25 mouse cellular contexts compared by ENCODE assay signal in the genomic region with DNA sequence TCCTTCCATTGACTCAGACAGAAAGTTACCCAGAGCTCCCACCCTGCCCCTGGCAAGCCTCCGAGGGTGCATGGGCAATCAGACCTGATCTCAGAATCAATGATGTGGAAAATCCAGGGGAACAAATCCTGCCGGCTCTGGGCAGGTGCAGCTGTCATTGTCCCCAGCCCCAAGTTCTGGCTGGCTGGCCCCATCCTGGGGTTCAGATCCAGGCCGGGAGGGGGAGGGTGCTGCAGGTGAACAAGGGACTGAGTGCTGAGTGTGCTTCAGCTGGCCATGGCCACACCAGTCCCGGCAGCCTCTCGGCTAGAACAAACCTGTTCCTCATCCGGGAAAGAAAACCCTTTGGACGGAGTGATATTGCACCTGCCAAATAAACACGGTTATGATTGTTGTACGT. TPM values are rescaled to one million over a fixed set of nuclear protein-coding genes. Genes with fewer than 3 reads are reported as not detected.
DNase-seq lines count a peak whose midpoint lies in the region; ATAC-seq and TF ChIP-seq lines count a peak whose summit lies in the region.
"Had no signal": no experiment of that assay in that cellular context is flagged by ENCODE, and none has a peak within 500 bp of the region (broad histone marks: within the 10 kb centered on the region; RNA-seq: fewer than 3 reads in every experiment).

No protein-coding gene starts in this region.

- H3K4me2 ChIP-seq in kidney, embryonic 14.5 days (replicated peaks; ENCODE audit: low read depth, low read length): no peak overlapping the region
- H3K4me2 ChIP-seq: embryonic facial prominence, embryonic 13.5 days; forebrain, embryonic 13.5 days; hindbrain, embryonic 12.5 days had no signal

- no peak for TF ChIP-seq POLR2A in kidney, adult 2 months (IDR thresholded peaks at IDR 0.05; ENCODE audit: low read depth, low read length)

- no peaks in the 10 kb centered on the region for H3K36me3 ChIP-seq in kidney, adult 2 months (ENCODE audit: control insufficient read depth, insufficient read depth, low read length)
- no peaks in the 10 kb centered on the region for H3K36me3 ChIP-seq in kidney, embryonic 14.5 days (ENCODE audit: control insufficient read depth, insufficient read depth, low read length)
- H3K36me3 ChIP-seq: embryonic facial prominence, embryonic 13.5 days; heart, embryonic 10.5 days; hindbrain, embryonic 12.5 days had no signal

- TF ChIP-seq CTCF in kidney, adult 2 months (conservative IDR thresholded peaks at IDR 0.05; ENCODE audit: insufficient read depth, insufficient read length, low read depth, low read length): no peak

- peaks cover 6% of the 10 kb centered on the region; the same call in 1 of the 2 replicates for H3K9me3 ChIP-seq in kidney, embryonic 14.5 days (ENCODE audit: control insufficient read depth, low read length)

- 48% methylated on average over 9 of the region's 9 CpGs for WGBS in kidney, adult 2 months
- WGBS in kidney, embryonic 14.5 days: 72% methylated on average over 9 of the region's 9 CpGs

- H3K4me1 ChIP-seq in kidney, adult 2 months (ENCODE audit: control insufficient read depth, insufficient read depth, low read length): no peaks in the 10 kb centered on the region
- no peaks in the 10 kb centered on the region for H3K4me1 ChIP-seq in kidney, embryonic 14.5 days (ENCODE audit: control insufficient read depth, insufficient read depth, low read length)
- H3K4me1 ChIP-seq: embryonic facial prominence, embryonic 13.5 days; forebrain, embryonic 13.5 days; heart, embryonic 10.5 days; hindbrain, embryonic 12.5 days had no signal

- DNase-seq in kidney, adult 2 months: peak; percentile 48
- DNase-seq in kidney, adult 9 months: peak; percentile 27
- peak; percentile 40 for DNase-seq in kidney, postnatal 10 days
- peak; percentile 37 to 66 for DNase-seq in kidney, postnatal 4 days
- no peak for DNase-seq in gastrocnemius, adult 18-20 months (ENCODE audit: low spot score)
- DNase-seq in cerebellum, adult 9-11 months: no peak
- DNase-seq: adrenal gland, postnatal 10 days; cerebellum, adult 11 months; cerebellum, adult 8-10 months; cerebellum, postnatal 25 days; forebrain, postnatal 0 days; gastrocnemius, postnatal 36 days; heart, adult 18-20 months; heart, postnatal 10 days; heart, postnatal 4 days had no signal

- no peak for ATAC-seq in kidney, embryonic 14.5 days (ENCODE audit: low FRiP score, low TSS enrichment)
- ATAC-seq: forebrain, embryonic 13.5 days; forebrain, postnatal 0 days had no signal

- H3K4me3 ChIP-seq in kidney, adult 2 months (ENCODE audit: insufficient read depth, low read depth, low read length): no peak overlapping the region
- no peak overlapping the region for H3K4me3 ChIP-seq in kidney, embryonic 14.5 days (ENCODE audit: low read length)
- H3K4me3 ChIP-seq: embryonic facial prominence, embryonic 13.5 days; forebrain, embryonic 13.5 days; heart, embryonic 10.5 days; hindbrain, embryonic 12.5 days had no signal

- no peaks in the 10 kb centered on the region for H3K27me3 ChIP-seq in kidney, adult 2 months (replicated peaks; ENCODE audit: control insufficient read depth, insufficient read depth, low read length)
- H3K27me3 ChIP-seq in kidney, embryonic 14.5 days (ENCODE audit: control insufficient read depth, insufficient read depth, low read length): no peaks in the 10 kb centered on the region
- H3K27me3 ChIP-seq: embryonic facial prominence, embryonic 13.5 days; forebrain, embryonic 13.5 days; hindbrain, embryonic 12.5 days had no signal

- no peak overlapping the region for H3K9ac ChIP-seq in kidney, embryonic 14.5 days (ENCODE audit: low read depth, low read length)
- H3K9ac ChIP-seq: embryonic facial prominence, embryonic 13.5 days; forebrain, embryonic 13.5 days; forebrain, postnatal 0 days; hindbrain, embryonic 12.5 days had no signal

- H3K27ac ChIP-seq in kidney, adult 2 months (ENCODE audit: insufficient read depth, low read depth, low read length): no peak overlapping the region
- H3K27ac ChIP-seq in kidney, embryonic 14.5 days (ENCODE audit: low read depth, low read length): no peak overlapping the region
- H3K27ac ChIP-seq: embryonic facial prominence, embryonic 13.5 days; forebrain, embryonic 13.5 days; heart, embryonic 10.5 days; hindbrain, embryonic 12.5 days had no signal

RNA-seq across cellular contexts. Expression of a gene that starts 49.0 kb away (rescaled TPM):
- 32.8 and 36.9 TPM in 2 replicates for polyA plus RNA-seq in kidney, adult 2 months (2012; rRNA removed)
- 5.1 and 9.3 TPM in 2 replicates for polyA plus RNA-seq in kidney, embryonic 14.5 days (2014; fragmentation: Nextera tagmentation; extraction: Ambion mirVana)
- total RNA-seq in gastrocnemius, adult 18-20 months (2021): not detected
- total RNA-seq: adrenal gland, postnatal 10 days; forebrain, postnatal 0 days; gastrocnemius, adult 8-10 months; gastrocnemius, postnatal 36 days; heart, adult 18-20 months; heart, postnatal 10 days; heart, postnatal 4 days; MEL had no signal
- polyA plus RNA-seq: brain, embryonic 14.5 days; C2C12; embryonic facial prominence, embryonic 13.5 days; forebrain, embryonic 13.5 days; forebrain, postnatal 0 days; heart, embryonic 10.5 days; heart, embryonic 14.5 days had no signal

Comparison
In these comparisons a context has a peak if more than half of its experiments do, and no peak if none do; other contexts are left out.
1. DNase-seq: peak in kidney, adult 2 months (single experiment), kidney, adult 9 months (single experiment), kidney, postnatal 10 days (single experiment) and kidney, postnatal 4 days (2 of 2); none in gastrocnemius, adult 18-20 months (single experiment) and cerebellum, adult 9-11 months (single experiment).